Mouse (Mus musculus) embryonic facial prominence, embryonic 11.5 days (tissue): ENCODE measurements around the gene Ssxa1. TPM values are rescaled to one million over a fixed set of nuclear protein-coding genes. Genes with fewer than 3 reads are reported as not detected.
"Not testable (repeated sequence)": the region's sequence is repeated elsewhere in the genome, so short reads cannot be mapped to it uniquely, and the experiment has no call there.

ENCODE experiments used
- ATAC-seq: fragments of 200-750 bp; cut with Nextera tagmentation; replicated peaks from 2 replicates; pipeline ENCODE4 v1.8.0; 2017; ENCODE audit warnings: low read depth; ENCODE audit not compliant: insufficient number of reproducible peaks, low FRiP score, low TSS enrichment
- DNase-seq: peaks from one replicate; pipeline ENCODE4 v3.0.0-alpha.2; 2015; ENCODE audit warnings: low spot score
- H3K27ac ChIP-seq: fragments of 300-500 bp; sonication (generic); replicated peaks from 2 replicates; pipeline ENCODE4 v1.5.1; 2014; ENCODE audit warnings: mild to moderate bottlenecking, low read depth, low read length, control low read depth
- H3K27me3 ChIP-seq: fragments of 300-500 bp; sonication (generic); 2 replicates; pipeline ENCODE4 v1.6.1; 2014; ENCODE audit warnings: mild to moderate bottlenecking, low read length, moderate library complexity, mixed read lengths; ENCODE audit not compliant: control insufficient read depth, insufficient read depth
- H3K36me3 ChIP-seq: fragments of 300-500 bp; sonication (generic); replicated peaks from 2 replicates; pipeline ENCODE4 v1.6.1; 2014; ENCODE audit warnings: low read depth, mild to moderate bottlenecking, low read length, moderate library complexity, mixed read lengths; ENCODE audit not compliant: control insufficient read depth, insufficient read depth
- H3K4me1 ChIP-seq: fragments of 300-500 bp; sonication (generic); 2 replicates; pipeline ENCODE4 v1.6.1; 2014; ENCODE audit warnings: low read length, mixed read lengths; ENCODE audit not compliant: control insufficient read depth, insufficient read depth
- H3K4me2 ChIP-seq: fragments of 300-500 bp; sonication (generic); 2 replicates; pipeline ENCODE4 v1.6.1; 2014; ENCODE audit warnings: low read depth, mild to moderate bottlenecking, control low read depth, low read length, moderate library complexity
- H3K4me3 ChIP-seq: fragments of 300-500 bp; sonication (generic); 2 replicates; pipeline ENCODE4 v1.5.1; 2014; ENCODE audit warnings: low read depth, low read length, control low read depth
- H3K9ac ChIP-seq: fragments of 300-500 bp; sonication (generic); replicated peaks from 2 replicates; pipeline ENCODE4 v1.6.1; 2014; ENCODE audit warnings: mild to moderate bottlenecking, control low read depth, low read length
- H3K9me3 ChIP-seq: fragments of 300-500 bp; sonication (generic); replicated peaks from 2 replicates; pipeline ENCODE4 v1.6.1; 2016; ENCODE audit warnings: mild to moderate bottlenecking, low read length, inconsistent platforms, mixed read lengths; ENCODE audit not compliant: control insufficient read depth
- WGBS: fragments of 180-500 bp; shearing (Covaris S2); extraction: QIAGEN DNeasy Blood & Tissue Kit; methylation state at CpG from one replicate; pipeline ENCODE4 v1.1.7; 2014; 5-methylcytosine and 5-hydroxymethylcytosine counted together
- polyA plus RNA-seq: library from polyadenylated mRNA; unstranded; fragments of >200 nt; fragmentation: Nextera tagmentation; extraction: Ambion mirVana; gene quantifications from 2 replicates; pipeline ENCODE4 v1.2.1, GENCODE M21; 2014

Ssxa1 gene
- polyA plus RNA-seq = not detected in 2 replicates

DNA sequence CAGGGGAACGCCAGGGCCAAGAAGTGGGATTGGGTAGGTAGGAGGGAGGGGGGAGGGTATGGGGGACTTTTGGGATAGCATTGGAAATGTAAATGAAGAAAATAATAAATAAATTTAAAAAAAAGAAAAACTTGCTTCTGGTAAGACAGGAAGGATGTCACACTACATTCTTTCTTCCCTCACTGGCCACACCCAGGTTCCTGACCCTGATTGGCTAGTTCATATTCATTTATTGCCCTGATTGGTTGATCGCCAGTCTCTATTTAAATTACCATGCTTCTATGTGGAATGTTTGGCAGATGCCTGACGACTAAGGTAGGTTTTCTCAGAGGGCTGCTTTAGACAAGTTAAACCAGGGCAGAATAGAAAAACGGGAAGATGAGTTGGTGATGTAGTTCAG is at the start of gene Ssxa1:
TSS of gene Ssxa1 (plus strand) at position 301 of the 400 bp plus-strand sequence.
- no peaks in the 10 kb centered on the region for H3K4me1 ChIP-seq
- H3K9ac ChIP-seq = no peak within 1 kb of the TSS
- no peak within 1 kb of the TSS for H3K4me2 ChIP-seq
- no peaks in the 10 kb centered on the region for H3K27me3 ChIP-seq
- H3K9me3 ChIP-seq = no peaks in the 10 kb centered on the region
- ATAC-seq (no peak), DNase-seq (no peak)
- no peaks in the 10 kb centered on the region for H3K36me3 ChIP-seq
- no peak within 1 kb of the TSS for H3K27ac ChIP-seq
- H3K4me3 ChIP-seq = no peak within 1 kb of the TSS
- 80% methylated on average over 4 of the region's 4 CpGs for WGBS

DNA sequence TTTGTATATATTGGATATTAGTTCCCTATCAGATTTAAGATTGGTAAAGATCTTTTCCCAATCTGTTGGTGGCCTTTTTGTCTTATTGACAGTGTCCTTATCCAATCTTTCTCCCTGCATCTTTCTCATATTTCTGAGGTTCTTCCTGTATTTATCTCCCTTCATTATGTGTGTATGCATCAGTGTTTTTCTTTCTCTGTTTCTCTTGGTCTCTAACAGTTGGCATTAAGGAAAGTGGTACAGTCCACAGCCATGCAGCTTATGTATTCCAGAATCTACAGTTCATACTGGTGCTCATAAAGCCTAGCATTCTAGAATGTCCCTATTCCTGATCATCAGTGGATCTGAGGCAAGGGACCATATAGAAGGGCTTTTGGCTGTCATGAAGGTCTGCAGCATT is 47.5 kb upstream of the Ssxa1 start, which contains the start of gene Spaca5:
TSS of gene Spaca5 (plus strand) at position 301 of the 400 bp plus-strand sequence.
- H3K36me3 ChIP-seq = no peaks in the 10 kb centered on the region
- H3K4me1 ChIP-seq = no peaks in the 10 kb centered on the region
- no peak within 1 kb of the TSS for H3K9ac ChIP-seq
- DNase-seq (no peak), ATAC-seq (no peak)
- no peaks in the 10 kb centered on the region for H3K9me3 ChIP-seq
- no peaks in the 10 kb centered on the region for H3K27me3 ChIP-seq
- H3K4me2 ChIP-seq = no peak within 1 kb of the TSS
- H3K4me3 ChIP-seq = no peak within 1 kb of the TSS
- no peak within 1 kb of the TSS for H3K27ac ChIP-seq

DNA sequence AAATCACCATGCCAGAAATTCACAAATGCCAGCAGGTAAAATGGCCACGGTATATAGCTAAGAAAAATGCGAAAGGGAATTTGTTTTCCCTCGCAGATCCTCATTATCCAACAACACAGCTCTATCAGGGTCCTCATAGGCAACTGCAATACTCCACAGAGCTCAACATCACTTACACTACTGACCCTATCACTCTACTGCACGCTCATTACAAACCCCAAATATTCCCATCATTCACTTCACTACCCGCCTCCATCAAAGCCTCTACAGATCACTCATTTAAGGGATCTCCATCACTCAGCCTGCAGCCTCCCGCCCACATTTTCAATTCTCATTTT is 27.0 kb upstream of the Ssxa1 start:
- H3K4me2 ChIP-seq = peak overlapping the region; percentile 38
- WGBS = 41% methylated on average over 6 of the region's 6 CpGs
- H3K27me3 ChIP-seq = no peaks in the 10 kb centered on the region
- DNase-seq (peak; percentile 2), ATAC-seq (peak; percentile 67)
- no peak overlapping the region; the same call in 1 of the 2 replicates for H3K9ac ChIP-seq
- no peak overlapping the region for H3K27ac ChIP-seq
- no peaks in the 10 kb centered on the region for H3K9me3 ChIP-seq
- no peaks in the 10 kb centered on the region for H3K4me1 ChIP-seq
- H3K4me3 ChIP-seq = peak overlapping the region; percentile 35
- no peaks in the 10 kb centered on the region for H3K36me3 ChIP-seq

DNA sequence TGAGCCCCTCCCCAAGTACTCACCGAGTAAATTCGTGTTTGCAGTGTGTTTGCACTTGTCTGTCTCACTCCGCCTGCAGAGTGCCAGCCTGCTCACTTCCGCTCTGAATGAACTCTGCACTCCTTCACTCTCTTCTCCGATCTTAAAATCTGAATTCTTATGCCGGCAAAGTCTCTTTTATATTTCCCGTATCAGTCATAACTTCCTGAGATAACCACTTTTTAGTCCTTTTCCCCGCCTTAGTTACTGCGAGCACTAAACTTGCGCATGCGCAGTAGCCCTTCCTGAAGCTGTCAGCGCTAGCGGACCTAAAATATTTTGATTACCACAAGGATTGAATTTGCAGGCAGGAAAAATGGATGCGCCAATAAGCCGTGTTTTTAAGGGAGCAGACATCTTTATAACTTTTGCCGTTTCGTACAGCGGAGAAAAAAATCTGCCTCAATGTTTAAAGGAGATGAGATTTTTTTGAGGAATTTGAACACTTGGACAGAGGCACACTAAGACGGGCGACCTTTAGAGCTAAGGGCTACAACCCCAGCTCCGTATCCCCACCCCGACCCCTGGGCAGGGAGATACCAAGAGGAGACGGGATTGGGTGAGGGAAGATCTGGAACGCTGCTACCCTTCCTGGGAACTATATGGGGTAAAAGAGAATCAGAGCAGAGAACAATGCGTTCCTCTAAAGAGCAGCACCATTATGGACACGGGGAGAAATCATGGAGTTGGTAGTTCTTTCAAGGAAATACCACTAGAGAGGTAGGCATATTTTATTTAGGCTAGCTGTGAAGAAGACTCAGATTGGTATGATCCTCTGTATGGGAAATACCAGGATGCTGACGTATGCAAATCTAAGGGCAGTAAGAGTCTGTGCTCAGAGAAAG is 26.4 kb upstream of the Ssxa1 start, which contains the start of gene Zfp300:
TSS of gene Zfp300 (minus strand) at position 545 of the 884 bp plus-strand sequence.
- no peak within 1 kb of the TSS for H3K27ac ChIP-seq
- H3K4me1 ChIP-seq = no peaks in the 10 kb centered on the region
- peak within 1 kb of the TSS; percentile 35 for H3K4me3 ChIP-seq
- H3K9ac ChIP-seq = peak within 1 kb of the TSS; percentile 1; the same call in 1 of the 2 replicates
- peak within 1 kb of the TSS; percentile 38 for H3K4me2 ChIP-seq
- DNase-seq (peak; percentile 76), ATAC-seq (peak; percentile 90)
- no peaks in the 10 kb centered on the region for H3K27me3 ChIP-seq
- no peaks in the 10 kb centered on the region for H3K9me3 ChIP-seq
- 18% methylated on average over 27 of the region's 27 CpGs for WGBS
- no peaks in the 10 kb centered on the region for H3K36me3 ChIP-seq

DNA sequence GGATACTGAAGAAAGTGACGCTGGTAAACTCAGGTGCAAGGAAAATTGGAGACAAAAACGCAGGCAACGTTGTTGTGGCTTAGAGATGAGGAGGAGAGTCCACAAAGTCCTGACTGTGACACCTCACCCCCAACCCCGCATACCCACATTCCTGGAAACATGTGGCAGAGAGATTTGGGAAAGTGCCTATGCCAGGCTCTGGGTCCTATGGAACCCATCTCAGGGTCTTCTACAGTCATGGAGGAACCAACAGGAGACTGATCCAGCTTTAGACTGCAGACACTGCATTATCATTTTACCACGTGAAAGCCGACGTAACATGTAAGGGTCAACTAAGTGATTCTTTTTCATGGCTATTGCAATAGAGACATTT is 25.8 kb upstream of the Ssxa1 start:
- no peak for DNase-seq
- H3K27ac ChIP-seq = no peak overlapping the region
- H3K36me3 ChIP-seq = no peaks in the 10 kb centered on the region
- H3K9ac ChIP-seq = no peak overlapping the region
- H3K4me2 ChIP-seq = peak overlapping the region; percentile 20; the same call in 1 of the 2 replicates
- H3K4me3 ChIP-seq = no peak overlapping the region
- 52% methylated on average over 7 of the region's 7 CpGs for WGBS
- H3K27me3 ChIP-seq = no peaks in the 10 kb centered on the region
- peak; percentile 48; the same call in 1 of the 2 replicates for ATAC-seq
- no peaks in the 10 kb centered on the region for H3K4me1 ChIP-seq
- H3K9me3 ChIP-seq = no peaks in the 10 kb centered on the region

DNA sequence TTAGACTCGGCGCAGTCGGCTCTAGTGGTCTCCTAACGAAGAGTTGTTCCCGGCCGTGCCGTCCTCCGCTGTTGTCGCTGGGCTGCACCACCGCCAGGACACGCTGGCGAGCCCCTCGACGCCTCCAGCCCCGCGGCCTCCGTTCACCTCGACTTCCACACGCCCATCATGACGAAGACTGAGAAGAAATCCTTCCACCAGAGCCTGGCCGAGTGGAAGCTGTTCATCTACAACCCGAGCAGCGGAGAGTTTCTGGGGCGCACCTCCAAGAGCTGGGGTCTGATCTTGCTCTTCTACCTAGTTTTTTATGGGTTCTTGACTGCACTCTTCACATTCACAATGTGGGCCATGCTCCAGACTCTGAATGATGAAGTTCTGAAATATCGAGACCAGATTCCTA is 31.1 kb downstream of the Ssxa1 start:
- H3K9ac ChIP-seq, H3K9me3 ChIP-seq, H3K36me3 ChIP-seq, H3K27ac ChIP-seq, H3K27me3 ChIP-seq, DNase-seq, H3K4me1 ChIP-seq, H3K4me2 ChIP-seq, H3K4me3 ChIP-seq, ATAC-seq: not testable (repeated sequence)
- WGBS = 95% methylated on average over 24 of the region's 25 CpGs

Other genes with a start within 250 kb of the Ssxa1 start
- 12.0 and 15.2 TPM in 2 replicates for gene Timp1, start 245.7 kb upstream of the Ssxa1 start, polyA plus RNA-seq
- 3.6 and 4.0 TPM in 2 replicates for gene Syn1, start 194.8 kb upstream of the Ssxa1 start, polyA plus RNA-seq
- gene Cfp, start 184.3 kb upstream of the Ssxa1 start, polyA plus RNA-seq = 2.1 and 3.4 TPM in 2 replicates
- gene Elk1, start 165.2 kb upstream of the Ssxa1 start, polyA plus RNA-seq = 8.2 and 8.4 TPM in 2 replicates
- gene Uxt, start 153.8 kb upstream of the Ssxa1 start, polyA plus RNA-seq = 54.9 and 55.0 TPM in 2 replicates
- gene Zfp182, start 53.5 kb upstream of the Ssxa1 start, polyA plus RNA-seq = 6.4 and 6.7 TPM in 2 replicates
- gene Spaca5, start 47.4 kb upstream of the Ssxa1 start, polyA plus RNA-seq = not detected in 2 replicates
- 3.2 and 3.3 TPM in 2 replicates for gene Zfp300, start 26.3 kb upstream of the Ssxa1 start, polyA plus RNA-seq
- gene Gm21876, start 59.8 kb downstream of the Ssxa1 start, polyA plus RNA-seq = not detected in 2 replicates